Mouse (Mus musculus) cerebellum, adult 2 months (tissue): Measurements from ENCODE around the gene Dscam. TPM values are rescaled to one million over a fixed set of nuclear protein-coding genes. Genes with fewer than 3 reads are reported as not detected.

Experiments used
- DNase-seq, 2 experiments: peaks; one replicate each; pipeline ENCODE4 v3.0.0; 2021
- H3K27ac ChIP-seq: fragments of 200-500 bp; 2 replicates; pipeline ENCODE4 v1.5.1; 2012; ENCODE audit warnings: low read length, control low read depth, inconsistent platforms; ENCODE audit not compliant: insufficient read depth
- H3K27me3 ChIP-seq: fragments of 200-500 bp; 2 replicates; pipeline ENCODE4 v1.6.1; 2012; ENCODE audit warnings: inconsistent platforms, mild to moderate bottlenecking, low read length, moderate library complexity; ENCODE audit not compliant: control insufficient read depth, insufficient read depth
- H3K4me1 ChIP-seq: fragments of 200-500 bp; 2 replicates; pipeline ENCODE4 v1.6.1; 2011; ENCODE audit warnings: low read length; ENCODE audit not compliant: control insufficient read depth, insufficient read depth
- H3K4me3 ChIP-seq: fragments of 200-500 bp; replicated peaks from 2 replicates; pipeline ENCODE3; 2011; ENCODE audit warnings: mild to moderate bottlenecking, low read depth, low read length, control low read depth; ENCODE audit not compliant: insufficient read depth
- CTCF ChIP-seq: fragments of 200-500 bp; IDR thresholded peaks from 2 replicates; pipeline ENCODE4 v1.5.1; 2011; ENCODE audit warnings: low read depth, mild to moderate bottlenecking, control low read depth, low read length, moderate library complexity, borderline replicate concordance; ENCODE audit not compliant: insufficient read depth
- POLR2A ChIP-seq: fragments of 200-500 bp; IDR thresholded peaks from 2 replicates; pipeline ENCODE4 v1.6.1; 2011; ENCODE audit warnings: low read length, control low read depth, borderline replicate concordance; ENCODE audit not compliant: insufficient read depth
- WGBS: fragments of 180-500 bp; shearing (Covaris S2); methylation state at CpG from one replicate; pipeline ENCODE4 v1.1.7; 2018; 5-methylcytosine and 5-hydroxymethylcytosine counted together
- polyA plus RNA-seq: library from polyadenylated mRNA; depleted of rRNA; stranded (reverse); fragments of >200 nt; gene quantifications from 2 replicates; pipeline ENCODE4 v1.2.3, GENCODE M21; 2012

The Dscam gene
- polyA plus RNA-seq, 1 experiment, result 16.0 TPM

GRCm38 (mm10) chr16:96791307-96791706 is 379.2 kb downstream of the Dscam start:
- 83% methylated on average over 2 of the region's 2 CpGs for WGBS

GRCm38 (mm10) chr16:96788286-96788685 is 382.3 kb downstream of the Dscam start:
- Histone ChIP-seq H3K4me1 (no peaks in the 10 kb centered on the region), H3K27me3 (no peaks in the 10 kb centered on the region), H3K4me3 (no peak overlapping the region), H3K27ac (no peak overlapping the region)
- WGBS, result 28% methylated on average over 5 of the region's 5 CpGs
- no peak for DNase-seq
- TF ChIP-seq CTCF (no peak), POLR2A (no peak)

More at GRCm38 (mm10) chr16:96791307-96791706, 379.2 kb downstream of the Dscam start:
- no peak overlapping the region for H3K4me3 ChIP-seq
- no peak overlapping the region for H3K27ac ChIP-seq
- H3K27me3 ChIP-seq, result no peaks in the 10 kb centered on the region
- no peak for DNase-seq
- TF ChIP-seq POLR2A, result no peak
- no peak for TF ChIP-seq CTCF
- H3K4me1 ChIP-seq, result no peaks in the 10 kb centered on the region

GRCm38 (mm10) chr16:96779021-96779420 is 391.5 kb downstream of the Dscam start:
- Histone ChIP-seq H3K27me3 (no peaks in the 10 kb centered on the region), H3K4me3 (no peak overlapping the region), H3K27ac (no peak overlapping the region), H3K4me1 (no peaks in the 10 kb centered on the region)
- 36% methylated on average over 5 of the region's 5 CpGs for WGBS
- TF ChIP-seq CTCF, result no peak
- TF ChIP-seq POLR2A, result no peak
- DNase-seq, result no peak

GRCm38 (mm10) chr16:96774245-96774644 is 396.3 kb downstream of the Dscam start:
- H3K4me3 ChIP-seq, result no peak overlapping the region
- DNase-seq, result no peak
- H3K27ac ChIP-seq, result no peak overlapping the region
- 89% methylated on average over 1 of the region's 1 CpGs for WGBS
- no peak for TF ChIP-seq CTCF
- no peak for TF ChIP-seq POLR2A
- no peaks in the 10 kb centered on the region for H3K27me3 ChIP-seq
- H3K4me1 ChIP-seq, result no peaks in the 10 kb centered on the region

GRCm38 (mm10) chr16:96767985-96768384 is 402.6 kb downstream of the Dscam start:
- DNase-seq, result no peak
- no peaks in the 10 kb centered on the region for H3K27me3 ChIP-seq
- H3K4me1 ChIP-seq, result no peaks in the 10 kb centered on the region
- TF ChIP-seq CTCF (no peak), POLR2A (no peak)
- no peak overlapping the region for H3K4me3 ChIP-seq
- H3K27ac ChIP-seq, result no peak overlapping the region
- 75% methylated on average over 3 of the region's 3 CpGs for WGBS

GRCm38 (mm10) chr16:96767508-96767907 is 403.0 kb downstream of the Dscam start:
- TF ChIP-seq CTCF, result no peak
- no peak for TF ChIP-seq POLR2A
- WGBS, result 49% methylated on average over 4 of the region's 4 CpGs
- no peaks in the 10 kb centered on the region for H3K27me3 ChIP-seq
- H3K4me3 ChIP-seq, result no peak overlapping the region
- no peaks in the 10 kb centered on the region for H3K4me1 ChIP-seq
- no peak for DNase-seq
- H3K27ac ChIP-seq, result no peak overlapping the region

- Histone ChIP-seq H3K27me3 (no peaks in the 10 kb centered on the region), H3K4me1 (no peaks in the 10 kb centered on the region; the same call in 1 of the 2 replicates), H3K4me3 (no peak overlapping the region), H3K27ac (no peak overlapping the region)
- TF ChIP-seq POLR2A (no peak), CTCF (no peak)
- no peak for DNase-seq
- 35% methylated on average over 12 of the region's 12 CpGs for WGBS
Observed at GRCm38 (mm10) chr16:96761225-96761624, 409.3 kb downstream of the Dscam start.

GRCm38 (mm10) chr16:96759081-96759603 is 411.4 kb downstream of the Dscam start:
- no peak for TF ChIP-seq POLR2A
- TF ChIP-seq CTCF, result no peak
- no peaks in the 10 kb centered on the region; the same call in 1 of the 2 replicates for H3K4me1 ChIP-seq
- no peak overlapping the region for H3K27ac ChIP-seq
- WGBS, result 80% methylated on average over 5 of the region's 5 CpGs
- no peak overlapping the region for H3K4me3 ChIP-seq
- DNase-seq, result no peak
- H3K27me3 ChIP-seq, result no peaks in the 10 kb centered on the region; the same call in 1 of the 2 replicates
